Mouse (Mus musculus): ENCODE data around the gene Tenm2. TPM values are rescaled to one million over a fixed set of nuclear protein-coding genes. Genes with fewer than 3 reads are reported as not detected.
A peak's percentile ranks its signal among the peaks of the same experiment; 100 is the strongest.

Gene Tenm2
- total RNA-seq, 4 experiments from 2014 or later: 0.35 to 0.77 (median 0.54) TPM

DNA sequence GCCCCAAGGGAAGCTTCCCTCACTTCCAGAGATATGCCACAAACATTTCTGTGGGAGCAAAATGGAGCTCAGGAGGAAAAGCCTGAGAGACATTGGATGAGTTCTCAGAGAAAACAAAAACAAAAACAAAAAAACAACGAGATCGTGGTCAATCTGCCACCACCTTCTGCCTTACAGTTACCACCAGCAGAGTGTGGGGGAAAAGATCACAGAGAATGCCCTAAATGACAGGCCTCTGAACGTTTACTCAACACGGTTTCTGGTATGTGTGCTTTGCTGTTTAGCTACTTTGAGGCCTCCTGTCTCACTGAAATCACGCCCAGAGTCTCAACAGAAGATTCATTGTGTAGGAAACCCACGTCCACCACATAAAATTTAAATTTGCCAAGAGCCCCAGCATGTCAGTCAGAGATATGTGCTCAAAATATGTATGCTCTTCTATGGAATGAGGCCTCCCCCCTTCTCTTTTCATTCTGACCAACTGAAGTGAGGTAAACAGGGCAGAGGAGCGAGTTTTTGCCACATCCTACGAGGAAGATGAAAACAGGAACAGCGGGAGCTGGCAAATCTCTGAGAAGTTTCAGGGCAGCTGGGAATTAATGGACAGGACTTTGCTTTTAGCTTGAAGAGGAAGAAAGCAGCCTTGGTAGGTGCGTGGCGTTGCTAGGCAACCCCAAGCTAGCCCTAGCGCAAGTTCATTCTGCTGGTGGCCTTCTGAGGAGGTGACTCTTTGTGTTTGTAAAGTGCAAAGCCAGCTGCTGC is 1126.6 kb downstream of the Tenm2 start:
- no peak for DNase-seq

DNA sequence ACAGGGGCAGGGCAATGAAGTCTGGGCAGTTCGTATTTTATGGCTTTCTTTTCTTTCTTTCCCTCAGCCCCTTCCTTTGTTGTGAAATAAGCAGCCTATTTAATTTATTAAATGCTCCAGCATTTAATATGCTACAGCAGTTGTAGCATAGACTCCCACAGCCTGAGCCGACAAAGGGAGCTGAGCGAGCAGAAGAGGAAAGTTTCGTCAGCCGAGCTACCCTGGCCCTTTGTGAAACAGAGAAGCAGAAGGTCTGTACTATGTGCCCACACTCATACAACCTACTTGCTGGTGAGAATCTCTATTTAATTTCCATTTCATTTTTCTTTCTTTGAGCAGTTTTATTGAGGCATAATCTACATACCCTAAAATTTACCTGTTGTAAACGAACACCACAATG is 1127.9 kb downstream of the Tenm2 start:
- no peak for DNase-seq

DNA sequence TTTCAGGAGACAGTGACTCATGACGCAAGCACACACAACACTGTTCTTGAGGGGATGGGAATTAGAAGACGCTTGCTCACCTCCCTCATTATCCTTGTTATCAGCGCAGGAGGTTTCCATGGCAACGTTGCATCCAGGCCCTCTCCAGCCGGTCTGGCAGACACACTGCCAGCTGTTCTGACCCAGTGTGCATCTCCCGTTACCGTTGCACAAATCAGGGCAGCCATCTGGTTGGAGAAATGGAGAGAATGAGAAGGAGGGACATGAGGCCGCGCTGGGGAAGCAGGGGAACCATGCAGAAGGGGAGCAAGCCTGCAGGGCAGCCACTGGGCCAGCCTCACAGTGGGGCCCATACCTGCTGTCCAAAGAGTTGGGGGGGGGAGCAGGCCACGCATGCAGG is 1129.1 kb downstream of the Tenm2 start:
- no peak for DNase-seq

DNA sequence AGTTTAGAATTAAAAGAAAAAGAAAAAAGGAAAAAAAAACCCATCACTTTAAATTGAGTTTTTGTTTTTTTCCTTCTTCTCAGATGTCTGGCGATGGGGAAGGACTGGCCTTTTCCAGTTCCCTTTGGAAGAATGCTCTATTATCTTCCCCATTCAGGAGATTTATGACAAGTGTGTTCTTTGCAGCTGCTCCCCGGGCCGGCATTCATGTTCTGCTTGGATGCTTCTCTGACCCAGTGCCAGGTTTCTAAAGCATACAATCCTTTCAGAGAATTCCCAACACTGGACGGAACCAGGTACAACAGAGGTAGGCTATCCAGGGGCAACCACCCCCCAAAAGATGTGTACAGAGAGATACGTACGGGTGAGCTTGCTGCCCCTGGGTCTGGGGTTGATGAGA is 1132.2 kb downstream of the Tenm2 start:
- DNase-seq: no peak

DNA sequence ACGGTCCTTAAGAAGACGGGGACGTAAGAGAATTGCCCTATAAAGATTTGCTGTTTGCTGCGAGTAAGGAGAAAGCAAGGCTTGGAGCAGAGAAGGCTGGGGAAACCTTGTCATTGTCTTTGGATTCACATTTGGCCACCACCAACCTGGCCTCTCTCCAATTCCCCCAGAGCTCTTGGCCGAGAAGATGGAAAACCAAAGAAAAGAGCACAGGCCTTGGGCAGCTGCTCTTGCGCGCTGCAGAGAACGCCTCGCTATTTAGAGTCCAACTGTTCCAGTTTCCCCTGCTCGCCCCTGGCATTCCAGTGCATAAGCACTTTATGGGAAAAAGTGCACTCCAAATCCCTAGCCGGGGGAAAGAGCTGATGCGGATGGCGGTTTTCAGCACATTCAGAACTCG is 1139.5 kb downstream of the Tenm2 start:
- no peak for DNase-seq

DNA sequence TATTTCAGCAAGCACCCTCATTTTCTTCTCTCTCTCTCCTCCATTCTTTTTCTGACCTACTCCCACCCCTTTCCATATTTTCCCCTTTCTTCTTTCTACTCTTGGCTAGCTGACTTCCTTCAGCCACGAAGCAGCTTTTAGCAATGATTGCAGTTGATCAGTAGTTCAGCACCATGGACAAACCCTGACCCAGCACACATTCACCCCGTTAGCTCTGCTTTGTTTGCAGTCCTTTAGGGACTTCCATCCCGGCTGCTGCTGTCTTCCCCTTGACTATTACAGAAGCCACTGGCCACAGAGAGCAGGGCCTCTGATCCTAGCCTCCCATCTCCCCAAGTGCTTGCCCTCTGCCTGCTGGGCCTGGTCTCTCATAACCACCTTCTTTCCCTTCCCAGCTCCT is 1145.6 kb downstream of the Tenm2 start:
- DNase-seq: no peak

DNA sequence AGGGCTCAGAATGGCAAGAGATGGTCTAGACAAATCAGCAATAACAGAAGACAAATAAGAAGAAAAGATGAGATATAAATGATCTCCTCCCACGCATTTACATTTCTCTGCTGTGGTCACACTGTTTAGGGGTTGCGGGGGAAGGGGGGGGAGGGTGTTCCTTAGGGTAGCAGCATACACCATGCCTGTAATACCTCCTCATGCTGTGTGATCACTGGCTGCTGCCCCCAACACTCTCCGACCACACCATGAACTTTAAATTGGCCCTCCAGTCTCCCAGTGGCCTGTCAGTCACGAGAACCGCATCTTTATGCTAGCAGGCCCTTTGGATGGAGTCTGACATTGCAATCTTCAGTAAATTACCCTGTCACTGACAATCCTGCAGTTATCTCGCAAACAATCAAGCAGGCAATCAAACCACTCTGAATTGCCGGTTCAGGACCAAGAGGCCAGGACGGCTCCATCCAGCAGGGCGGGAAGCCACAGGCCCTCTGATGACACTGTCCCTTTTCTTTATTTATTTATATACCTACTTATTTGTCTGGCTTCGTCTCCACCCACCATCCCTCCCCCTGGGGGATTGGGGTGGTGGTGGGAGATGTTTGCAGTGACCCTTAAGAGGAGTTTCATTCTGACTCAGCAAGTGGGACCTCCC is 1154.2 kb downstream of the Tenm2 start:
- no peak for DNase-seq

DNA sequence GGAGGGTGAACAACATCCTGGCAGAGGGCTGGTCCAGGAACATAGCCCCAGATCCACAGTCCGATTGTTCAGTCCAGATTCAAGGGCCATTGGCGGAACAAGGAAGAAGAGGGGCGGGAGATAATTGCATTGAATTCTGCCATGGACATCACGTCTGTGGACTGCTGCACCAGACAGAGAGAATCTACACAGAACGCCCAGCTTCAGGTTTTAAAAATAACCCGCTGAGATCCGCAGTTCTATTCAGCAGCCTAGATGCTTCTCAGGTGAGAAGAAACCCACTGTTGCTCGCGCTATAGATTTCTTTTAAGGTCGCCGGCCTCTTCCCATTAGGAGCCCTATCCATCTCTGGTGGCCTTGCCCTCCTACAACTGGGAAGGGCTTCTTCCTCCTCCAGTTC is 1155.0 kb downstream of the Tenm2 start:
- DNase-seq: no peak

DNA sequence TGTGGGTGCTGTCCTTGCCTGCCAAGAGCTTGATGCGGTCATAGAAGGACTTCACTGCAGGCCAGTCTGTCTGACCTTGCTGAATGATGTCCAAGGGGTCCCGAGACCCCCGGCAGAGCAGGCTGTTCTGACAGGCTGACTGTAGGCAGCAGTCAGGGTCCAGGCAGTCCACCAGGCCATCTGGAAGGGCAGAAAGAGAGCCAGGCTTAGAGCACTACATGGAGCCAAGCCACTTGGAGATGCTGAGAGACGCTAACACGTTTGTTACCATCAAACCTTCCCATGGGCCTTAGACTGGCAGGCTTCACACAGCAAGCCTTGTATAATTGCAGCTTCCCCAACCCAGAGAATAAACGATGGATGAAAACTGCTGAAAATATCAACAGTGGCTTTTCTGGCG is 1157.4 kb downstream of the Tenm2 start:
- DNase-seq: no peak

DNA sequence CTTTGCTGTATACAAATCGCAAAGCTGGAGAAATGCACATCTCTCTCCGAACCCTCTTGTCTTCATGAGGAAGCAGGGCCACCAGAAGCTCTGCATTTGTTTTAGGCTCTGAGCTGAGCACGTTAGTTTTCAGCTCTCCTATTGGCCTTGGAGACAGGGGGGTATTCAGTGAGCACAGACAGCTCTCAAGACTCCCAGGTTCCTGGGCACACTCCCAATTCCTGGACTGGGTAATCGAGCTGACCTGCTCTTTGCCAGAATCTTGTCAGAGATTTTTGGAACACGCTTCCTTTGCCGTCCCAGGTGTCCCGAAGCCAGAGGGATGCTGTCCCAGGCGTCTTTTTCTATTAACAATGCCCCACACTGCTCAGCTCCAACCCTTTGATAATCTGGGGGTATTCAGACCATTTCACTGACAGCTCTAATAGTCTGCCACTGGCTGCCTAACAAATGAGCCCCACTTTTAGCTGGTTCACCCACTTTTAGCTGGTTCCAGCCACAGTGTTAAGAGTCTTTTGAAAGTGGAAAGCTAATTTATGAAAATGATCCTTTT is 1161.7 kb downstream of the Tenm2 start:
- no peak for DNase-seq

DNA sequence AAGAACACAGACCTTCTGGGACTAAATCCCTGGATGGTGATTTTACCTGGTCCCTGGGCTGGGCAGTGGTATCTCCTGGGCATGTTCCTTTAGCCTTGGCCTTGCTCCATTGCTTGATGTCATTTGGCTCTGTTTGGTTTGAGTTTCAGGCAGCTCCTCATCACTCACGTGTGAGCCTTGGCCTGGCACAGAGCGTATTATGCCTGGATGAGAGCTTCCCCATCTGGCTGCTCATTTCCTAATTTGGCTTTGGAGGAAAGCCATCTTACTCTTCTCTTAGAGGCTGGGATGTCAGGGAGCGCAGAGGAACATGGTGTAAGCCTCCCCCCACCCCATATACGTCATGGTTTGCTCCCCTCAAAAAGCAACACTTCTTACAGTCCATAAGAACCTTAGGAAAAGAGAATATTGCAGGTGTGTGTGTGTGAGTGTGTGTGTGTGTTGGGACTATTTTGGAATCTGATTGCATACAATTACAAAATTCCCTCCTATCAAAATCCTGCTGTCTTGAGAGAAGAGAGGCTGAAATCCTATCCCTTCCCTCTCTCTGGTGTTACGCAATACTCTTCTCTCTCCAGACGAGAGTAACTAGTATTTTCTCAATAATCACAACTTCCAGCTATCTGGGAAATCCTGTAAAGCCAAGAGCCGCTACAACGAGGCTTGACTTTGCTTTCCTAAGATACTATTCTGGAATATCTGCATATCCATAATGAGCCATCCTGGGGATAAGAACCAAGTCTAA is 1162.5 kb downstream of the Tenm2 start:
- no peak for DNase-seq

DNA sequence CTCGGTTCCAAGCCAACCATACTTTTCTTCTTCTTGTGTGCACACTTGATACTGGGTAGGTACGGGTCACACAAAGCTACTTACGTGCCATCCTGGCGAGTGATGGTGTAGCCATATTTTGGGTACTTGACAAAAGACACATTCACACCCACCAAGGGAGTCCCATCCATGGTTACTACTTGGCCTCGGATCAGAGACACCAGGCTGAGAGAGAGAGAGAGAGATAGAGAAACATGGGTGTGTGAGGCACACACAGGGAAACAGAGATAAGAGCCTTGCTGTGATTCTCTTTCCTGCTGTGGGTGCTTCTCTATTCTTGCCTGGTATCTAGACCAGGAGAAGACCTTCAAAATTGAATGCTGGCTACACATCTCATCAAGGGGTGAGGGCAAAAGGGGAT is 1163.1 kb downstream of the Tenm2 start:
- no peak for DNase-seq

DNA sequence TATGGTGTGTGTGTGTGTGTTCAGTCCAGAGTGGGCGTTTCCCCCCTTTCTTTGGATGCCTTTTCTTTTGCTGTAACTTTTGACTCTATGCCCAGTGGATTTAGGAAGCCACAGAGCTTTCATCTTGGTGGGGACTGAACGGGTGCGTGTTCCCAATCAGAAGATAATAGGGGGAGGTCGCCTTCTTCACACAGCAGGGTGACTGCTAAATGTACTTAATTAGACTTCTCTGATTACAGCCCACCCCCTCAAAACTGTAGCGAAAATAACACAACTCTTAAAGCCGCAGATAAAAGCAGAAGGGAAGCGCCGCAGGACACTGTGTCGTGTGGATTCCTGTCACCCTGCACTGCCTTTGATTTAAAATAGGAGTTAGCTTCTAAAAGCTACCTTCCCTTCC is 1163.7 kb downstream of the Tenm2 start:
- DNase-seq: no peak

DNA sequence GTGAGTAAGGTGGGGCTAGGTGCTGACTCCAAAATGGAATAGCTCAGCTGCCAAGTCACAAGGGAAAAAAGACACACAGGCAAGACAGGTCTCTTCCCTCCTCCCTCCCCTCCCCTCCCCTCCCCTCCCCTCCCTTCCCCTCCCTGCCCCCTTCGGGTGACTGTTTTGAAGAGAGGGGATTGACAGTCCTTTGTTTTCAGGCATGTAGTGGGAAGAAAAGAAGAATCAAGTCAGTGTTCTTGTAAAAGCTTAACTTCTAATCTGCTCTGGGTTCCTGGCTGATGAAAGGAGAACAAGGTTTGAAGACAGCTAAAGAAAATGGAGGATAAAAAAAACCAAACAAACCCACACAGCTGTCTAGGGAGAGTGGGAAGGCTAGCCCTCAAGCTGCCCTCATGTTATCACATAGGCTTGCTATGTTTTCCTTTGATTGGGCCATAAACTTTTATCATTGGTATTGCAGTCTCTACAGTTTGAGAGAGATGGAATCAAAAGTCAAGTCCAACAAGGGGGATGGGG is 1176.4 kb downstream of the Tenm2 start:
- DNase-seq: no peak

DNA sequence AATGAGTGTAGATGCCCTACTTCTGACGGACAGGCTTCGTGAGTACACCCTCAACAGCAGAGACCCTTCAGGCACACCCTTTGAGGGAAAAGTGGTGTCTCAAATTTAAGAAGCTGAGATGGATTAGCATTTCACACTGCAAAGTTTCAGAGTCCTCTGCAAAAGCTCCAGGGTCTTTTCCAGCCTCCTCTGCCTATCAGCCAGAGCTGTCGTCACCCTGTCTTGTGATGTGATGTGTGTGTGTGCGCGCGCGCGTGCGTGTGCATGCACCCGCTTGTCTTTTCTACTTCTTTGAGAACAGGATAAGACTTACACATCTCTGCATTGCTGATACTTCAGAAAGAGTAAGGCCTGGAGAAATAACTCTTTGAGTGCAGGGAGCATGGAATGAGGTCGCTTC is 1179.2 kb downstream of the Tenm2 start:
- no peak for DNase-seq

DNA sequence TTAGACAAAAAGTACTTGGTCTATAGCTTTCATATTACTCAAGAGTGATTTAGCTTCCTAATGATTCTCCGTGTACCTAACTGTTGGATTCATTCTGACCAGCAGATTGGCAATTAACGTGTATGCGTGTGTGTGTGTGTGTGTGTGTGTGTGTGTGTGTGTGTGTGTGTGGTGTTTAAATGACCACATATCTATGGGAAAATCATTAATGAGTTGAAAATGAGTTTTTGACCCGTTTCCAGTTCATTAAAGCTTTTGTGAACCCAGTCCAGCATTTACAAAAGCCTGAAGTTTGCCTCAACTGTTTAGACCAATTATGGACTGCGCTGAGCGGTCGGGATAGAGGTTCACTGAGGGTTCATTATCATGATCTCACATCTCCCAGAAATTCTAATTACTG is 1181.4 kb downstream of the Tenm2 start:
- DNase-seq: no peak

DNA sequence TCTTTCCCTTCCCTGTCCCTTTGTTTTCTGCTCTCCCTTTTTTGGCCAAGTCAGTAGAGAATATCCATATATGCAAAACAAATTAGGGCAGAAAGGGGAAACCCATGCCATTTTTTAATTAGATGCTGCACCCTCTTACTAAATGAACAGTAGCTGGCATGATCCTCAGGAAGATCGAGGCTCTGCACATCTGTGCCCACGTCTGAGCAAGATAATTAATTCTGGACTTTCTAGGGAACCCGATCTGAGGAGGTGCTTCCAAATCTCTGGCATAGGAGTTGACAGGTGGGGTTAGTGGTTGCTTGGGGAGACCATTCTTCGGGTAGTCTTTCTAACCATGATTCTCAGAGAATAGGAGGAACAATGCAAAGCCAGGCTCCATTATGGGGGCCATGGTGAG is 1182.3 kb downstream of the Tenm2 start:
- DNase-seq: no peak

DNA sequence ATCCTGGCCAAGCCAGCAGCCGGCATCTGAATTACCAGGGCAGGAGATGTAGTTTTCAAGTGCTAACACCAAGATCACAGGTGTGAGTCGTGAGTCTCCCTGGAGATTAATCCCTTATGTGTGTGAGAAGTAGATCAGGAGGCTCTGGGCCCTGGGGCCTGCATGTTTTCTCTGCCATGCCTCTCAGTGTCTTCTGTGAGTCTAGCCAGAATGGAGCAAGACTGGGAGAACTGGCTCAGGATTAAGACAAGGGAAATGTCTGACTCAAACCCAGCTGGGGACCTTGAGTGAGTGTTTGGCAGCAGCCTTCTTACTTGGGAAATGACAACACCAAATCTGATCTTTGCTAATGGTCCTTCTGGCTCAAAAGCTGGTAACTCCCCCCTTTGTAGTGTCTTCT is 1183.2 kb downstream of the Tenm2 start:
- no peak for DNase-seq

DNA sequence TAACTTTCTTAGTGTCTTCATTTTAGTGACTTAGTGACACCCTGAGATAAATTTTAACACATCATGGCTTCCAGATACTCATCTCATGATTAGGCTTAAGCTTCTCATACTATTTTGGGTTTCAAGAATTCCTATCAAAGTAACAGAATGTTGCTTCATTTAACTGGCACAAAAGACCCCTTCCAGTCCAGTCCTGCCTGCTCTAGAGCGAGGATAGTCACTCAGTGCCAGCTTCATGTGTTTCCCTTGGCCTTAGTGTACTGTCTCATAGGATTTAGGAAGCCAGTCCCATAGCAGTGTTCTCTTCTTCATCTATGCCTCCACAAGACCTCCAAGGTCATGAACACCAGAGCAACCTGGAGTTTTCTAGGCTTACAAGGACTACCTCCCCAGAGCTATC is 1183.7 kb downstream of the Tenm2 start:
- no peak for DNase-seq

DNA sequence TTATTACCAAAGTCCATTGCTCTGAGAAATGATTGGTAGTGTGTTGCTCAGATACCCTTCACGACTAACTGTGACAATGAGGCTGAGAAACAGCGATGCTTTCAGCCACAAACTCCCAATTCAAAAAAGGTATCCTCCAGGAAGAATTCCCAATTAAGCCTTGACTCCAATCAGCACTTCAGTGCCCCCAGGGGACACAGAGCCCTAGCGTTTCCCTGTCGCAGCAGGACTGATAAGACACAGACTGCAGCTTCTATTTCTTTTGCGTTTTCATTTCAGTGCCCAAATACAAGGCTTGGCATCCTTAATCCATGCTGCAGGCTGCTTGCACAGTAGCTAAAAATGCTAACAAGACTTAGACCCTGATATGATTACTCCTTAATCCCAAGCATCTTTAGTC is 1186.2 kb downstream of the Tenm2 start:
- no peak for DNase-seq

DNA sequence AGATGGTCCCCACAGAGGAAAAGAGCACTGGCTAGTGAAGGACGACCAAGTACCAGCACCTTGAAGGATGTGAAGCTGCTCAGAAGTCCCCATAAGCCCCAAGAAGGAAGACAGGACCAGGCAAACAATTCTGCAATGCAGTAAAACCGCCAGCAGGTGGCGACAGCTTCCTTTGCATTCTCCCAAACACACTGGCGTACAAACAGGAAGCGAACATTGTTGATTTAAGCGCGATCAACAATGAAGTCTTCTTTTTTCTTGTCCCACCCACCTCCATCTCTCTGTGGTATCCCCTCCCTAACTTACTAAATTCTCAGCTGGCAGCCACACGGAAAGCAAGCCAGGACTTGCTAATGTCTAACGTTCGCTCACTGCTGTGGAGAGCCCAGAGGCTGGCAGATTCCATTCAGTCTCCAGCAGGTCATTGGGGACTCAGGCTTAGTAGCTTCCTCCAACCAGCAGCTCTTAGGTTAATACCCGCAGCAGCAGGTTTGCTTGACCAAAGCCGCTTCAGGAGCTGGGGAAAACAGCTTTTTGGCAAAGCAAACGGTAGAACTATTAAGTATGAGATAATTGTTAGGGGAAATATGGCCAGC is 1190.0 kb downstream of the Tenm2 start:
- peak; percentile 51 for DNase-seq

DNA sequence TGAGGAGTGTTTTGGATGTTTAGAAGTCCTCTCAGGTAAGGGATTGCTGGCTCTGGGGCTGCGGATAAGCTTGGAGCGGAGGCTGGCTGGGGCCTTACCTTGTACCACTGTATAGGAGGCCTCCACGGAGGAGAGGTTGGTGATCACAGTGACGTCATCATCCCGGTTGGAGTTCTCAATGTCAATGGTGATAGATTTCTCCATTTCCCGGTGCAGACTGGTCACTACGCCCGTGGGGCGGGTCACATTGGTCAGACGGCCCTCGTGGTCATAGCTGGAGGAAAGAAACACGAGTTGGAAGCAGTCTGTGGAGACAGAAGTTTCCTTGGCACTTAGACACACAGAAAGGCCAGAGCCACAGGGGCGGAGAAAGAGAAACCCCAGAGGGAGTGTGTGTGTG is 1194.4 kb downstream of the Tenm2 start:
- no peak for DNase-seq
